Mouse (Mus musculus) heart, postnatal 0 days (tissue): ENCODE data around the gene Fxr2.

Experiments used
- CTCF ChIP-seq: IDR thresholded peaks from 2 replicates; pipeline ENCODE4 v1.5.1; 2016; ENCODE audit warnings: antibody characterized with exemption, control low read depth, low read depth
- EP300 ChIP-seq: IDR thresholded peaks from 2 replicates; pipeline ENCODE4 v1.6.1; 2016; ENCODE audit warnings: antibody characterized with exemption, low read depth

- TF ChIP-seq CTCF (no peak), EP300 (no peak)
Observed at GRCm38 (mm10) chr11:69657462-69657881, 24.7 kb downstream of the Fxr2 start.
